Mouse (Mus musculus): ENCODE results near the gene Mepce.
A peak's percentile ranks its signal among the peaks of the same experiment; 100 is the strongest.
"Not testable (repeated sequence)": the region's sequence is repeated elsewhere in the genome, so short reads cannot be mapped to it uniquely, and the experiment has no call there.

The Mepce gene

GRCm38 (mm10) chr5:137787151-137787928 lies at the start of gene Mepce, which contains the start of gene Zcwpw1:
Mepce (minus strand) TSS chr5:137787655.
Zcwpw1 (plus strand) TSS chr5:137787798.
- peak; percentile 94 to 97 for DNase-seq

GRCm38 (mm10) chr5:137837110-137837509 lies 49.7 kb upstream of the Mepce start:
- not testable (repeated sequence) for DNase-seq

GRCm38 (mm10) chr5:137836611-137837010 lies 49.2 kb upstream of the Mepce start:
- no peak for DNase-seq

GRCm38 (mm10) chr5:137835966-137836520 lies 48.6 kb upstream of the Mepce start, which contains the start of gene Pilra:
Pilra (minus strand) TSS chr5:137836281.
- DNase-seq: not testable (repeated sequence)

GRCm38 (mm10) chr5:137833500-137833899 lies 46.0 kb upstream of the Mepce start:
- DNase-seq: peak in 1 of 2 experiments; percentile 6

GRCm38 (mm10) chr5:137831506-137831905 lies 44.1 kb upstream of the Mepce start:
- no peak for DNase-seq

GRCm38 (mm10) chr5:137831106-137831505 lies 43.7 kb upstream of the Mepce start:
- no peak for DNase-seq

GRCm38 (mm10) chr5:137830238-137830637 lies 42.8 kb upstream of the Mepce start:
- peak in 1 of 2 experiments; percentile 5 for DNase-seq

GRCm38 (mm10) chr5:137828694-137829093 lies 41.2 kb upstream of the Mepce start:
- DNase-seq: no peak

- DNase-seq: no peak
Measured at GRCm38 (mm10) chr5:137826421-137826820, 39.0 kb upstream of the Mepce start.

GRCm38 (mm10) chr5:137825971-137826370 lies 38.5 kb upstream of the Mepce start:
- no peak for DNase-seq

- DNase-seq: no peak
Measured at GRCm38 (mm10) chr5:137825030-137825429, 37.6 kb upstream of the Mepce start.

GRCm38 (mm10) chr5:137823455-137824045 lies 36.1 kb upstream of the Mepce start:
- DNase-seq: no peak

GRCm38 (mm10) chr5:137822602-137823001 lies 35.1 kb upstream of the Mepce start:
- no peak for DNase-seq

GRCm38 (mm10) chr5:137822126-137822525 lies 34.7 kb upstream of the Mepce start:
- no peak for DNase-seq

- no peak for DNase-seq
Measured at GRCm38 (mm10) chr5:137817466-137818222, 30.2 kb upstream of the Mepce start.

- DNase-seq: no peak
Measured at GRCm38 (mm10) chr5:137808316-137808715, 20.9 kb upstream of the Mepce start.

GRCm38 (mm10) chr5:137806158-137806557 lies 18.7 kb upstream of the Mepce start:
- DNase-seq: no peak

- DNase-seq: no peak
Measured at GRCm38 (mm10) chr5:137800917-137801316, 13.5 kb upstream of the Mepce start.

GRCm38 (mm10) chr5:137796606-137797005 lies 9.2 kb upstream of the Mepce start:
- DNase-seq: no peak

GRCm38 (mm10) chr5:137791553-137791952 lies 4.1 kb upstream of the Mepce start:
- no peak for DNase-seq

- no peak for DNase-seq
Measured at GRCm38 (mm10) chr5:137788946-137789531, 1.6 kb upstream of the Mepce start.

GRCm38 (mm10) chr5:137788171-137788570 lies 716 bp upstream of the Mepce start:
- DNase-seq: no peak
